Mouse (Mus musculus) heart, embryonic 13.5 days (tissue): Measurements from ENCODE around the gene Med12. TPM values are rescaled to one million over a fixed set of nuclear protein-coding genes. Genes with fewer than 3 reads are reported as not detected.

Experiments used
- ATAC-seq: fragments of 200-750 bp; cut with Nextera tagmentation; 2 replicates; pipeline ENCODE4 v1.8.0; 2017; ENCODE audit warnings: moderate TSS enrichment; ENCODE audit not compliant: insufficient number of reproducible peaks, low FRiP score, low TSS enrichment; ENCODE audit errors: extremely low read depth
- H3K27ac ChIP-seq: fragments of 300-500 bp; sonication (generic); replicated peaks from 2 replicates; pipeline ENCODE4 v1.5.1; 2015; ENCODE audit warnings: moderate library complexity, mild to moderate bottlenecking, inconsistent platforms
- H3K27me3 ChIP-seq: fragments of 300-500 bp; sonication (generic); replicated peaks from 2 replicates; pipeline ENCODE4 v1.6.1; 2015; ENCODE audit warnings: mild to moderate bottlenecking, inconsistent platforms
- H3K36me3 ChIP-seq: fragments of 300-500 bp; sonication (generic); 2 replicates; pipeline ENCODE4 v1.6.1; 2015; ENCODE audit warnings: mild to moderate bottlenecking, inconsistent platforms
- H3K4me1 ChIP-seq: fragments of 300-500 bp; sonication (generic); 2 replicates; pipeline ENCODE4 v1.6.1; 2015; ENCODE audit warnings: inconsistent platforms
- H3K4me2 ChIP-seq: fragments of 300-500 bp; sonication (generic); 2 replicates; pipeline ENCODE4 v1.6.1; 2015; ENCODE audit warnings: inconsistent platforms, mild to moderate bottlenecking, moderate library complexity
- H3K4me3 ChIP-seq: fragments of 300-500 bp; sonication (generic); 2 replicates; pipeline ENCODE4 v1.5.1; 2015; ENCODE audit warnings: moderate library complexity, mild to moderate bottlenecking, inconsistent platforms
- H3K9ac ChIP-seq: fragments of 300-500 bp; sonication (generic); 2 replicates; pipeline ENCODE4 v1.6.1; 2015; ENCODE audit warnings: inconsistent platforms, mild to moderate bottlenecking, moderate library complexity
- H3K9me3 ChIP-seq: fragments of 300-500 bp; sonication (generic); 2 replicates; pipeline ENCODE4 v1.6.1; 2016; ENCODE audit warnings: inconsistent platforms
- WGBS: fragments of 180-500 bp; shearing (Covaris S2); methylation state at CpG from one replicate; pipeline ENCODE4 v1.1.7; 2015; ENCODE audit warnings: mixed read lengths; 5-methylcytosine and 5-hydroxymethylcytosine counted together
- polyA plus RNA-seq: library from polyadenylated mRNA; unstranded; fragments of >200 nt; fragmentation: Nextera tagmentation; extraction: Ambion mirVana; gene quantifications from 2 replicates; pipeline ENCODE4 v1.2.1, GENCODE M21; 2015

The Med12 gene
- polyA plus RNA-seq, 1 experiment from 2014 or later, result 21.6 TPM

DNA sequence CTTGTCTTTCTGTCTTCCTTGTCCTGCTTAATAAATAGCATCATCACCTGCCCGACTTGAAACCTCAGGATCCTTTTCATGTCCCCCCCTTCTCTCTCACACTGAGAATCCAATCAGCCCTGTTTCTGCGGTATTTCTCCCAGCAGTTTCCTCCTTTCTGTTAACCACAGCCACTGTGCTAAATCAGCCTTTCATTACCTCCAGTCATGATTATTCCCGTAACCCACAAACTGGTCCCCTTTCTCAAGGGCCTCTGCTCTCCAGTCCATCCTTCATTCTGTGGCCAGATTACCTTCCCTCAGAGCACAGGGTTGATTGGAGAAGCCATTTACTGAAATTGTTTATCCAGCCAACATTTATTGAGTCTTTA, 5.1 kb upstream of the Med12 start, which contains the start of gene Gm20489:
Gm20489 (minus strand) TSS at position 269 of the 370 bp plus-strand sequence.
- WGBS, result 48% methylated on average over 3 of the region's 3 CpGs
- peak within 1 kb of the TSS; percentile 14; the same call in 1 of the 2 replicates for H3K4me3 ChIP-seq

DNA sequence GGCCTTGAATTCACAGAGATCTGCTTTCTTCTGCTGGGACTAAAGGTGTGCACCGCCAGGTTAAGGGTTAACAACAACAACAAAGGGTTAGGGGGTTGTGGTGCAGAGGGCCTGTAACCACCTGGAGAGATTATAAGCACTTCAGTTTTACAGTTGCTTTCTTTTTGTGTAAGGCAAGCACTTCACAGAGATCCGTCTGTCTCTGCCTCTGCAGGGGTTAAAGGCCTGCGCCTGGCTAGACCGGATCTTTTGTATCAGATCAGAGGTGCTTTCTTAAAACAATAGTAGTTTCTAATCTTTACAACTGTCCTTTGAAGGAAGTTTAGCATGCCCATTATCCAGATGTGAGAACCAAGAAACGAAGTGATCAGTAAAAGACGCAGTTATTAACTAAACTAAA, 420 bp upstream of the Med12 start:
- WGBS, result 32% methylated on average over 6 of the region's 6 CpGs
- peak overlapping the region; percentile 61; the same call in 1 of the 2 replicates for H3K27ac ChIP-seq

More for the DNA sequence above, 5.1 kb upstream of the Med12 start, which contains the start of gene Gm20489:
- no peak within 1 kb of the TSS for H3K27ac ChIP-seq
- no peaks in the 10 kb centered on the region for H3K36me3 ChIP-seq
- peaks cover 14% of the 10 kb centered on the region for H3K27me3 ChIP-seq
- no peaks in the 10 kb centered on the region for H3K9me3 ChIP-seq
- H3K9ac ChIP-seq, result no peak within 1 kb of the TSS
- peak within 1 kb of the TSS; percentile 35 for H3K4me2 ChIP-seq
- peaks cover 9% of the 10 kb centered on the region for H3K4me1 ChIP-seq
- ATAC-seq, result no peak

DNA sequence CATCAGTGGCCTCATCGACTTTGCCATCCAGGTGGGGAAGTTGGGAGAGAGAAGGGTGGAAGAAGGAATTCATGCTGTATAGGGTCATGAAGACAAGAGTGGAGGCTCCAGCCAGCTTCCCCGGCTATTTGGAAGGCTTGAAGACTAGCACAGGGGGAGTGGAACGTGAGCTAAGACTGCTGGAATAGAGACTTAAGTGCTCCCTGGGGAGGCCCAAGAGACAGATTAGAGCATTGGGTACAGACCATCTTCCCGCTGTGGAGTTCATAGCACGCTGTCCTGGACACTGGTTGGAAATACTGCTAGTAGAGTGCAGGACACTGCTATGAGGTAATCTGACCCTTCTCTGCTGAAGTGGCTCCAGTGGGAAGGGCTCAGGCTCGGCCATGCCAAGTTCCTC, 9.0 kb downstream of the Med12 start:
- 0 out of 2 replicates have a peak, but pooled peaks cover 3% of the 10 kb centered on the region for H3K4me1 ChIP-seq
- no peak overlapping the region for H3K27ac ChIP-seq
- peaks cover 93% of the 10 kb centered on the region for H3K36me3 ChIP-seq
- H3K4me3 ChIP-seq, result no peak overlapping the region
- no peak overlapping the region for H3K4me2 ChIP-seq
- 81% methylated on average over 6 of the region's 6 CpGs for WGBS
- no peak for ATAC-seq
- H3K9ac ChIP-seq, result no peak overlapping the region
- H3K9me3 ChIP-seq, result no peaks in the 10 kb centered on the region
- no peaks in the 10 kb centered on the region for H3K27me3 ChIP-seq

More for the DNA sequence above, 420 bp upstream of the Med12 start:
- ATAC-seq, result no peak
- H3K4me1 ChIP-seq, result peaks cover 11% of the 10 kb centered on the region
- peaks cover 23% of the 10 kb centered on the region for H3K36me3 ChIP-seq
- H3K4me2 ChIP-seq, result peak overlapping the region; percentile 68
- H3K27me3 ChIP-seq, result peaks cover 14% of the 10 kb centered on the region
- H3K4me3 ChIP-seq, result peak overlapping the region; percentile 67
- no peaks in the 10 kb centered on the region for H3K9me3 ChIP-seq
- H3K9ac ChIP-seq, result peak overlapping the region; percentile 71

DNA sequence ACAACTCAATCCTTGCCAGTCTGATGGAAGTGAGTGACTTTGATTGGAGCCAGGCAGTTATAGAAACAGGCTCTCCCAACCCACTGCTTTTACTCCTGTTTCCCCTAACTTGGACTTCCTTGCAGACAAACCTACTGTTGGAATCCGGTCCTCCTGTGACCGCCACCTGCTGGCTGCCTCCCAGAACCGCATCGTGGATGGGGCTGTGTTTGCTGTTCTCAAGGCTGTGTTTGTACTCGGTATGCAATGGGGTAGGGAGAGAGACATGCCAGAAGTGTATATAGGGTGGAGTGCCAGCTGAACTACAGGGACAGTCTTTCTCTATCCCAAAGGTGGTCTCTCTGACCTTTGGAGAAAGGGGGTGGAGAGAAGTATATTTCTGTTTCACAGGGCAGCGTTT, 11.7 kb downstream of the Med12 start:
- no peak overlapping the region for H3K4me3 ChIP-seq
- peaks cover 96% of the 10 kb centered on the region for H3K36me3 ChIP-seq
- H3K27me3 ChIP-seq, result no peaks in the 10 kb centered on the region
- H3K27ac ChIP-seq, result no peak overlapping the region
- ATAC-seq, result no peak
- H3K9ac ChIP-seq, result no peak overlapping the region
- 25% methylated on average over 6 of the region's 6 CpGs for WGBS
- H3K4me1 ChIP-seq, result 0 out of 2 replicates have a peak, but pooled peaks cover 3% of the 10 kb centered on the region
- H3K9me3 ChIP-seq, result no peaks in the 10 kb centered on the region
- H3K4me2 ChIP-seq, result no peak overlapping the region

DNA sequence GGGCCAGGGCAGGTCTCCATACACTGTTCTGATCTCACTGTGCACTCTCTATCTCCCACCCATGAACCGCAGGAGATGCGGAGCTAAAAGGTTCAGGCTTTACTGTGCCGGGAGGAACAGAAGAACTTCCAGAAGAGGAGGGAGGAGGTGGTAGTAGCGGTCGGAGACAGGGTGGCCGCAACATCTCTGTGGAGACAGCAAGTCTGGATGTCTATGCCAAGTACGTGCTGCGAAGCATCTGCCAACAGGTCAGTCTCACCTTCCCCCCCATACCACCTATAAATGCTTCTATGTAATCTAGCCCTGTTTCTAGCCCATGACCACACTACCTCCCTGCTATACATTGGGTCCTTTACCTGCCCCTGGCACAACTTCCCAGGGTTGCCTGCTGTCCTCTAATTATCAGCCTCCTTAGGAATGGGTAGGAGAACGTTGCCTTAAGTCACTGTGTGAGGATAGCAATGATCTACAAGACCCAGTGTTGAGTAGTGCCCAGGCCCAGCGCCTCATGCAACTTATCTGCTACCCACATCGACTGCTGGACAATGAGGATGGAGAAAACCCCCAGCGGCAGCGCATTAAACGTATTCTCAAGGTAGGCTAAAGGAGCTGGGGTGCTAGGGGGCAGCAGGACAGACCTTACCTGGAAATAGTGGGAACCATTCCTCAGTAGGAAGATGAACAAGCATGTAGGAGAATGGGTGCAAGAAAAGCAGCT, 12.3 kb downstream of the Med12 start:
- no peaks in the 10 kb centered on the region for H3K9me3 ChIP-seq
- ATAC-seq, result no peak
- H3K36me3 ChIP-seq, result peaks cover 96% of the 10 kb centered on the region
- no peak overlapping the region for H3K4me3 ChIP-seq
- no peak overlapping the region for H3K27ac ChIP-seq
- H3K4me2 ChIP-seq, result no peak overlapping the region
- H3K27me3 ChIP-seq, result no peaks in the 10 kb centered on the region
- WGBS, result 86% methylated on average over 14 of the region's 14 CpGs
- no peak overlapping the region for H3K9ac ChIP-seq
- H3K4me1 ChIP-seq, result 0 out of 2 replicates have a peak, but pooled peaks cover 3% of the 10 kb centered on the region

DNA sequence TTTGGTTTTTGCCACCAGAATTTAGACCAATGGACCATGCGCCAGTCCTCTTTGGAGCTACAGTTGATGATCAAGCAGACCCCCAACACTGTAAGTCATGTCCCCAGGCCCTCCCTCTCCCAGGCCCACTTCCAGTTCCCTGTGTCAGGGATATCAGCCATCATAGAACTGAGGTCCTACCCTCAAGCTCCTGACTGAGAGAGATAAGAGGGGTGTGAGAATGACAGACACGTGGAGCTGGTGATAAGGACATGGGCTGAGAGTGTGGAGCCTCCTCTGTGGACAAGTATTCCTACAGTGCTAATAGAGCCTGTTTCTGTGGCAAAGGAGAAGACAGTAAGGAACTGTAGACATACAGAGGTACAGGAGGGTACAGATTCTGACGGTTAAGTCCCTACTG, 13.7 kb downstream of the Med12 start:
- Histone ChIP-seq H3K27ac (peak overlapping the region; percentile 48; the same call in 1 of the 2 replicates), H3K36me3 (peaks cover 96% of the 10 kb centered on the region), H3K9me3 (no peaks in the 10 kb centered on the region), H3K27me3 (no peaks in the 10 kb centered on the region), H3K4me2 (no peak overlapping the region; the same call in 1 of the 2 replicates), H3K4me1 (0 out of 2 replicates have a peak, but pooled peaks cover 3% of the 10 kb centered on the region), H3K4me3 (no peak overlapping the region), H3K9ac (no peak overlapping the region)
- peak; percentile 59 for ATAC-seq
- WGBS, result 48% methylated on average over 3 of the region's 3 CpGs

DNA sequence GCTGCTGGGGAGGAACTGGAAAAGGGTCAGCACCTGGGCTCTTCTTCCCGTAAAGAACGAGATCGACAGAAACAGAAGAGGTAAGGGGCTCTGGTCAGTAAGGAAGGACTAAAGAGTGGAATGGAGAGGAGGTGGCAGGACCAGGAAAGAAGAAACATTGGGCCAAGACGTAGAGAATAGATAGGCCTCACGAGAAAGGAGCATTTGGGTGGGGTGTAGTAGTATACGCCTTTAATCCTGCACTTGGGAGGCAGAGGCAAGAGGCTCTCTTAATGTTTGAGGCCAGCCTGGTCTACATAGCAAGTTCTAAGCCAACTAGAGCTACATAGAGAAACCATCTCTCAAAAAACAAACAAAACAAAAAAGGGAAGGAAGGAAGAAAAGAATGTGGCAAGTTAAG, 14.6 kb downstream of the Med12 start:
- Histone ChIP-seq H3K9me3 (no peaks in the 10 kb centered on the region), H3K27ac (peak overlapping the region; percentile 48; the same call in 1 of the 2 replicates), H3K36me3 (peaks cover 96% of the 10 kb centered on the region), H3K9ac (no peak overlapping the region), H3K4me2 (no peak overlapping the region), H3K4me3 (no peak overlapping the region), H3K4me1 (0 out of 2 replicates have a peak, but pooled peaks cover 3% of the 10 kb centered on the region), H3K27me3 (0 out of 2 replicates have a peak, but pooled peaks cover under 1% of the 10 kb centered on the region)
- 78% methylated on average over 6 of the region's 6 CpGs for WGBS
- no peak for ATAC-seq

DNA sequence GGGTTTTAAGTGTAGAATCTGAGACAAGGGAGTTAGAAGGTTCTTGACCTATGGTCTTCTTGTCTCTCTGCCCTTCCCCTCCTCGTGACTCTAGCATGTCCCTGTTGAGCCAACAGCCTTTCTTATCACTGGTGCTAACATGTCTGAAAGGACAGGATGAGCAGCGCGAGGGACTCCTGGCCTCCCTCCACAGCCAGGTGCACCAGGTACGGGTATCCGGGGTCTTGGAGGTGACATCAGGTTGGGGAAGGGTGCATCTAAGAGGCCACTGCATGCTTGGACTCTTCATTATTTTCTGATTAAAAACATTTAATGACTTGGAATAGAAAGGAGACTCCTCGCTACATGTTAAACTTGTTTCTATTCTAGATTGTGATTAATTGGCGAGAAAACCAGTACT, 15.2 kb downstream of the Med12 start:
- Histone ChIP-seq H3K27me3 (0 out of 2 replicates have a peak, but pooled peaks cover 6% of the 10 kb centered on the region), H3K4me2 (no peak overlapping the region), H3K4me1 (0 out of 2 replicates have a peak, but pooled peaks cover 3% of the 10 kb centered on the region), H3K9ac (no peak overlapping the region), H3K36me3 (peaks cover 96% of the 10 kb centered on the region), H3K9me3 (no peaks in the 10 kb centered on the region), H3K27ac (no peak overlapping the region), H3K4me3 (no peak overlapping the region)
- ATAC-seq, result no peak
- WGBS, result 81% methylated on average over 7 of the region's 7 CpGs

DNA sequence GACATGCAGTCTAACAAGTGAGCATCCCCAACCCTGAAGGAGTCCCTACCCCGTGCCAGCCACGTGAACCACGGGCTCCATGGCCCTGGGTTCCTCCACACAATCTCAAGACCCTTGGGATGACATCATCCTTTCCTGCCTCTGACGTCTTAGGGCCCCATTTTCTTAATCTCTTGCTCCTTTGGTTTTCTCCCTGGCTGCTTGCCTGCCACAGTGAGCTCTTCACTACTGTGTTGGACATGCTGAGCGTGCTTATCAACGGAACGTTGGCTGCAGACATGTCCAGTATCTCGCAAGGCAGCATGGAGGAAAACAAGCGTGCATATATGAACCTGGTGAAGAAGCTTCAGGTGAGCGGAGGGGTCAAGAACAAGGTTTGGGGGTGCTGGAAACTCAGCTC, 16.3 kb downstream of the Med12 start:
- no peak overlapping the region; the same call in 1 of the 2 replicates for H3K4me2 ChIP-seq
- WGBS, result 73% methylated on average over 10 of the region's 10 CpGs
- no peak overlapping the region for H3K27ac ChIP-seq
- ATAC-seq, result no peak
- no peak overlapping the region for H3K4me3 ChIP-seq
- H3K9me3 ChIP-seq, result no peaks in the 10 kb centered on the region
- H3K36me3 ChIP-seq, result peaks cover 96% of the 10 kb centered on the region
- 0 out of 2 replicates have a peak, but pooled peaks cover 3% of the 10 kb centered on the region for H3K4me1 ChIP-seq
- no peak overlapping the region for H3K9ac ChIP-seq
- 0 out of 2 replicates have a peak, but pooled peaks cover 7% of the 10 kb centered on the region for H3K27me3 ChIP-seq

DNA sequence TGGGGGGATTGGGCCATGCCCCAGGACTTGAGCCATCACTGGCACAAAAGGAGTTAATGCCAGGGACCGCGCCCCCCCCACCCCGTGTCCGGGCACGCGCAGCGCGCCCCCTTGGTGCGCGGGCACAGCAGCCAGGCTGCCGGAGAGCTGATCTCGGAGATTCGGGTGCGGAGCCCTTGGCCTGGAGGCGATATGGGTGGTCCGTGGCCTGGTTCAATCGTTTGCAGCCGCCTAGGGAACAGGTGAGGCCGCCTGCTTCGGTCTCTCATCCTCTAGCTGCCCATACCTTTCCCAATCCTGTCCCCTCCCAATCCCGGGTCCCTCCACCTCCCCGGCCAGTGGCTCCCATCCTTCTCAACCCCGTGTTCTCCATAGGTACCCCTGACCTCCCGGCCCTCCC, 25.2 kb downstream of the Med12 start, which contains the start of gene Nlgn3:
Nlgn3 (plus strand) TSS at position 114 of the 400 bp plus-strand sequence.
- peak within 1 kb of the TSS; percentile 67 for H3K4me2 ChIP-seq
- ATAC-seq, result no peak
- peaks cover 38% of the 10 kb centered on the region for H3K36me3 ChIP-seq
- no peaks in the 10 kb centered on the region for H3K9me3 ChIP-seq
- H3K27me3 ChIP-seq, result peaks cover 24% of the 10 kb centered on the region
- WGBS, result 6% methylated on average over 14 of the region's 24 CpGs
- H3K27ac ChIP-seq, result no peak within 1 kb of the TSS
- peak within 1 kb of the TSS; percentile 46 for H3K4me3 ChIP-seq
- peaks cover 10% of the 10 kb centered on the region for H3K4me1 ChIP-seq
- H3K9ac ChIP-seq, result peak within 1 kb of the TSS; percentile 66

DNA sequence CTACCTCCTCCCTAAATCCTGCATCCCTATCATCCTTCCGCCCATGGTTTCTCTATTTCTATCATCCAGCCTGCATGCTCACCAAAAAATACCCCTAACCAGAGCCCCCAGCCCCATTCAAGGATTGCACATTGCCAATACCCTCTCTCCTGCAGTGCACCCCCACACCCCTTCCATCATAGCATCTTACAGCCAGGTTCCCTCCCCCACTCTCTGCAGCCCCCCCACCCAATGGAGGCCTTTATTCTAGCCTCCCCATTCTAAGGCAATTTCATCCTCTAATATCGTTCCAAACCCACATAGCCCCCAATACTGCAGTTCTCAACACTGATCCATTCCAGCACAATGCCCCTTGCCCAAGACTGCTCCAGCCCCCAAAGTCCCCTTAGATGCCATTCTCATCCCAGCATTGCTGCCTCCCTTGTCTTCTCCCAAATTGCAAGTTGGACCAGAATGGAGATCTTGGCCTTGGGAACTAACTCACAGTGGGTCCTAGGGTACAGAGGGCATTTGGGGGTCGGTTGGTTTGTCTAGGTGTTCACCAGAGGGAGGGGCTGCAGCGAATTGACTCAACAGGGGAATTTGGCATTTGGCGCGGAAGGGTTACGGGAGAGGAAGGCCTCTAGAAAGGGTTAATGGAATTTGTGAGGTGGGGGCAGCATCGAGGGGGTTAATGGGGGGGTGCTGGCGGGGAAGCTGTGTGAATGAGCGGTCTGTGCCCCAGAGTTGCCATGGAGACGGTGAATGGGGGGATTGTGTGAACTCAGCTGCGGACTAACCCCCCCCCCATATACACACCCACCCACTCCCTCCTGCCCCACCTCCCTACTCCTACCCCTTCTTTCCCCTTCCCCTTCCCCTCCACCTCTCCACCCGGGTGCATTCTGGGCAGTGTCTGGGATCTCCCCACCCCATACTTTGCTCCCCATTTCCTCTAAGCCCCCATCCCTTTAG, 25.9 kb downstream of the Med12 start:
- peaks cover 30% of the 10 kb centered on the region for H3K27me3 ChIP-seq
- H3K27ac ChIP-seq, result no peak overlapping the region
- peak overlapping the region; percentile 67 for H3K4me2 ChIP-seq
- peaks cover 31% of the 10 kb centered on the region for H3K36me3 ChIP-seq
- peak overlapping the region; percentile 66 for H3K9ac ChIP-seq
- no peak for ATAC-seq
- H3K4me3 ChIP-seq, result peak overlapping the region; percentile 46
- no peaks in the 10 kb centered on the region for H3K9me3 ChIP-seq
- H3K4me1 ChIP-seq, result peaks cover 10% of the 10 kb centered on the region
- 22% methylated on average over 8 of the region's 13 CpGs for WGBS
